Mouse (Mus musculus): ENCODE results near the gene Flnb. TPM values are rescaled to one million over a fixed set of nuclear protein-coding genes. Genes with fewer than 3 reads are reported as not detected.

The Flnb gene
- 13.1 and 13.6 TPM in 2 replicates for polyA plus RNA-seq (2014; fragmentation: Nextera tagmentation; extraction: Ambion mirVana)

- peak within 1 kb of the TSS; percentile 93 for H3K4me2 ChIP-seq
- no peaks in the 10 kb centered on the region for H3K9me3 ChIP-seq (replicated peaks; ENCODE audit: control insufficient read depth, low read length)
- peaks cover 12% of the 10 kb centered on the region for H3K4me1 ChIP-seq (ENCODE audit: control insufficient read depth, insufficient read depth, low read length)
- H3K4me3 ChIP-seq (ENCODE audit: low read depth, low read length): peak within 1 kb of the TSS; percentile 75
- H3K27ac ChIP-seq (ENCODE audit: low read depth, low read length): peak within 1 kb of the TSS; percentile 59
- no peaks in the 10 kb centered on the region for H3K36me3 ChIP-seq (ENCODE audit: control insufficient read depth, insufficient read depth, low read length)
- H3K27me3 ChIP-seq (ENCODE audit: control insufficient read depth, insufficient read depth, low read length): no peaks in the 10 kb centered on the region
- H3K9ac ChIP-seq (ENCODE audit: low read depth, low read length): peak within 1 kb of the TSS; percentile 82
- WGBS (ENCODE audit: insufficient replicate concordance): under 1% methylated on average over 49 of the region's 49 CpGs
- peak; percentile 90 for ATAC-seq (replicated peaks; ENCODE audit: insufficient number of reproducible peaks, low FRiP score, low TSS enrichment)
These were observed at the start of gene Flnb for GRCm38 (mm10) chr14:7817770-7818462. Gene Flnb (plus strand): TSS chr14:7817957.

- no peak for ATAC-seq (replicated peaks; ENCODE audit: insufficient number of reproducible peaks, low FRiP score, low TSS enrichment)
- no peaks in the 10 kb centered on the region for H3K9me3 ChIP-seq (replicated peaks; ENCODE audit: control insufficient read depth, low read length)
- H3K4me1 ChIP-seq (ENCODE audit: control insufficient read depth, insufficient read depth, low read length): no peaks in the 10 kb centered on the region
- no peaks in the 10 kb centered on the region; the same call in 1 of the 2 replicates for H3K27me3 ChIP-seq (ENCODE audit: control insufficient read depth, insufficient read depth, low read length)
- H3K9ac ChIP-seq (ENCODE audit: low read depth, low read length): peak overlapping the region; percentile 70; the same call in 1 of the 2 replicates
- no peak overlapping the region for H3K27ac ChIP-seq (ENCODE audit: low read depth, low read length)
- H3K36me3 ChIP-seq (ENCODE audit: control insufficient read depth, insufficient read depth, low read length): no peaks in the 10 kb centered on the region
- peak overlapping the region; percentile 52 for H3K4me3 ChIP-seq (ENCODE audit: low read depth, low read length)
- H3K4me2 ChIP-seq: peak overlapping the region; percentile 55
- 24% methylated on average over 24 of the region's 24 CpGs for WGBS (ENCODE audit: insufficient replicate concordance)
These were observed 43.9 kb upstream of the Flnb start for GRCm38 (mm10) chr14:7773714-7774389.

GRCm38 (mm10) chr14:7786073-7786472, 31.7 kb upstream of the Flnb start:
- 33% methylated on average over 13 of the region's 13 CpGs for WGBS (ENCODE audit: insufficient replicate concordance)
- ATAC-seq (replicated peaks; ENCODE audit: insufficient number of reproducible peaks, low FRiP score, low TSS enrichment): no peak
- Histone ChIP-seq H3K4me3 (ENCODE audit: low read depth, low read length) (no peak overlapping the region), H3K4me1 (ENCODE audit: control insufficient read depth, insufficient read depth, low read length) (peaks cover under 1% of the 10 kb centered on the region; the same call in 1 of the 2 replicates), H3K27ac (ENCODE audit: low read depth, low read length) (no peak overlapping the region), H3K4me2 (no peak overlapping the region), H3K27me3 (ENCODE audit: control insufficient read depth, insufficient read depth, low read length) (no peaks in the 10 kb centered on the region; the same call in 1 of the 2 replicates), H3K36me3 (ENCODE audit: control insufficient read depth, insufficient read depth, low read length) (no peaks in the 10 kb centered on the region), H3K9ac (ENCODE audit: low read depth, low read length) (no peak overlapping the region), H3K9me3 (replicated peaks; ENCODE audit: control insufficient read depth, low read length) (no peaks in the 10 kb centered on the region)

GRCm38 (mm10) chr14:7789266-7790030, 28.3 kb upstream of the Flnb start:
- no peak overlapping the region for H3K4me3 ChIP-seq (ENCODE audit: low read depth, low read length)
- H3K4me2 ChIP-seq: no peak overlapping the region
- ATAC-seq (replicated peaks; ENCODE audit: insufficient number of reproducible peaks, low FRiP score, low TSS enrichment): no peak
- WGBS (ENCODE audit: insufficient replicate concordance): 76% methylated on average over 7 of the region's 7 CpGs
- H3K36me3 ChIP-seq (ENCODE audit: control insufficient read depth, insufficient read depth, low read length): no peaks in the 10 kb centered on the region
- H3K9ac ChIP-seq (ENCODE audit: low read depth, low read length): no peak overlapping the region
- H3K27me3 ChIP-seq (ENCODE audit: control insufficient read depth, insufficient read depth, low read length): peaks cover 7% of the 10 kb centered on the region; the same call in 1 of the 2 replicates
- peaks cover 7% of the 10 kb centered on the region; the same call in 1 of the 2 replicates for H3K4me1 ChIP-seq (ENCODE audit: control insufficient read depth, insufficient read depth, low read length)
- no peaks in the 10 kb centered on the region for H3K9me3 ChIP-seq (replicated peaks; ENCODE audit: control insufficient read depth, low read length)
- H3K27ac ChIP-seq (ENCODE audit: low read depth, low read length): no peak overlapping the region

- H3K4me1 ChIP-seq (ENCODE audit: control insufficient read depth, insufficient read depth, low read length): peaks cover 7% of the 10 kb centered on the region; the same call in 1 of the 2 replicates
- 0 out of 2 replicates have a peak overlapping the region, but pooled peaks have one; percentile 18 for H3K9ac ChIP-seq (ENCODE audit: low read depth, low read length)
- no peak overlapping the region for H3K27ac ChIP-seq (ENCODE audit: low read depth, low read length)
- no peak for ATAC-seq (replicated peaks; ENCODE audit: insufficient number of reproducible peaks, low FRiP score, low TSS enrichment)
- H3K27me3 ChIP-seq (ENCODE audit: control insufficient read depth, insufficient read depth, low read length): peaks cover 7% of the 10 kb centered on the region; the same call in 1 of the 2 replicates
- H3K36me3 ChIP-seq (ENCODE audit: control insufficient read depth, insufficient read depth, low read length): no peaks in the 10 kb centered on the region
- peak overlapping the region; percentile 87 for H3K4me2 ChIP-seq
- 13% methylated on average over 19 of the region's 19 CpGs for WGBS (ENCODE audit: insufficient replicate concordance)
- H3K4me3 ChIP-seq (ENCODE audit: low read depth, low read length): peak overlapping the region; percentile 38
- no peaks in the 10 kb centered on the region for H3K9me3 ChIP-seq (replicated peaks; ENCODE audit: control insufficient read depth, low read length)
These were observed 26.7 kb upstream of the Flnb start for GRCm38 (mm10) chr14:7791061-7791531.

GRCm38 (mm10) chr14:7791532-7792159, 26.1 kb upstream of the Flnb start, which contains the start of gene Gm26661:
Gene Gm26661 (plus strand): TSS chr14:7791587.
- Histone ChIP-seq H3K4me3 (ENCODE audit: low read depth, low read length) (peak within 1 kb of the TSS; percentile 38), H3K27ac (ENCODE audit: low read depth, low read length) (no peak within 1 kb of the TSS), H3K27me3 (ENCODE audit: control insufficient read depth, insufficient read depth, low read length) (peaks cover 7% of the 10 kb centered on the region; the same call in 1 of the 2 replicates), H3K9me3 (replicated peaks; ENCODE audit: control insufficient read depth, low read length) (no peaks in the 10 kb centered on the region), H3K4me2 (peak within 1 kb of the TSS; percentile 87), H3K9ac (ENCODE audit: low read depth, low read length) (0 out of 2 replicates have a peak within 1 kb of the TSS, but pooled peaks have one; percentile 18), H3K4me1 (ENCODE audit: control insufficient read depth, insufficient read depth, low read length) (peaks cover 7% of the 10 kb centered on the region; the same call in 1 of the 2 replicates), H3K36me3 (ENCODE audit: control insufficient read depth, insufficient read depth, low read length) (no peaks in the 10 kb centered on the region)
- under 1% methylated on average over 30 of the region's 30 CpGs for WGBS (ENCODE audit: insufficient replicate concordance)
- peak; percentile 65 for ATAC-seq (replicated peaks; ENCODE audit: insufficient number of reproducible peaks, low FRiP score, low TSS enrichment)

GRCm38 (mm10) chr14:7795961-7796360, 21.8 kb upstream of the Flnb start:
- no peak overlapping the region for H3K9ac ChIP-seq (ENCODE audit: low read depth, low read length)
- peaks cover 7% of the 10 kb centered on the region; the same call in 1 of the 2 replicates for H3K4me1 ChIP-seq (ENCODE audit: control insufficient read depth, insufficient read depth, low read length)
- no peaks in the 10 kb centered on the region for H3K36me3 ChIP-seq (ENCODE audit: control insufficient read depth, insufficient read depth, low read length)
- H3K4me2 ChIP-seq: no peak overlapping the region
- no peak overlapping the region for H3K27ac ChIP-seq (ENCODE audit: low read depth, low read length)
- WGBS (ENCODE audit: insufficient replicate concordance): 76% methylated on average over 4 of the region's 4 CpGs
- H3K27me3 ChIP-seq (ENCODE audit: control insufficient read depth, insufficient read depth, low read length): peaks cover 7% of the 10 kb centered on the region; the same call in 1 of the 2 replicates
- no peak for ATAC-seq (replicated peaks; ENCODE audit: insufficient number of reproducible peaks, low FRiP score, low TSS enrichment)
- H3K9me3 ChIP-seq (replicated peaks; ENCODE audit: control insufficient read depth, low read length): no peaks in the 10 kb centered on the region
- H3K4me3 ChIP-seq (ENCODE audit: low read depth, low read length): no peak overlapping the region

GRCm38 (mm10) chr14:7800611-7801010, 17.1 kb upstream of the Flnb start:
- H3K4me3 ChIP-seq (ENCODE audit: low read depth, low read length): no peak overlapping the region
- H3K4me2 ChIP-seq: no peak overlapping the region
- H3K9ac ChIP-seq (ENCODE audit: low read depth, low read length): no peak overlapping the region
- H3K27me3 ChIP-seq (ENCODE audit: control insufficient read depth, insufficient read depth, low read length): no peaks in the 10 kb centered on the region
- H3K9me3 ChIP-seq (replicated peaks; ENCODE audit: control insufficient read depth, low read length): no peaks in the 10 kb centered on the region
- H3K36me3 ChIP-seq (ENCODE audit: control insufficient read depth, insufficient read depth, low read length): no peaks in the 10 kb centered on the region
- no peaks in the 10 kb centered on the region for H3K4me1 ChIP-seq (ENCODE audit: control insufficient read depth, insufficient read depth, low read length)
- H3K27ac ChIP-seq (ENCODE audit: low read depth, low read length): no peak overlapping the region
- ATAC-seq (replicated peaks; ENCODE audit: insufficient number of reproducible peaks, low FRiP score, low TSS enrichment): no peak
